Mouse (Mus musculus): ENCODE data around the gene Npas3.

DNA sequence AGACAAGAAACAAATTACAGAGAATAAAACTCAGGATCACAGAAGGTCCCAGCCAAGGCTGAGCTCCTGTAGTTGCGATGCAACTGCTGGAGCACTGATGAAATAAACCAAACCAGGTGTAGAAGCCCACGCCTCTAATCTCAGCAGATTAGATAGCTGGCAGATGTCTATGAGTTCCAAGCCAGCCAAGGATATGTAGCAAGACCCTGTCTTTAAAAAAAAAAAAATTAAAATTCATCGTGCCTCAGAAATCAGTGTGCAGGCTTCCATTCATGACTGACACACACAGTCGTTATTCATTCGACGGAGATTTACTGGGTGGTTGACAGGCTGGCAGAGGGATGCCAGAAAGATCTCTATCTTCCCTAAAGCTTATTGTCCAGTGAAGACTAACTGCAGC, 849.7 kb downstream of the Npas3 start:
- no peak for TF ChIP-seq POLR2A (IDR thresholded peaks at IDR 0.05; ENCODE audit: insufficient read depth, low read depth, low read length)
- TF ChIP-seq CTCF (IDR thresholded peaks at IDR 0.05), result no peak

All from heart, adult 2 months (tissue).